Mouse (Mus musculus) adrenal gland, postnatal 4 days (tissue): ENCODE measurements around the gene Gprin1. TPM values are rescaled to one million over a fixed set of nuclear protein-coding genes. Genes with fewer than 3 reads are reported as not detected.

Source experiments
- total RNA-seq, 2 experiments: library from RNA; stranded (reverse); gene quantifications; 2 replicates each; pipeline ENCODE4 v1.2.3; 2021

Gene Gprin1
- total RNA-seq, 2 experiments from 2014 or later: 10.4 to 10.5 TPM

Other genes starting within 250 kb of the Gprin1 start
- 10 to 100 TPM; 11.7 to 12.5 TPM for gene Simc1, start 246.1 kb downstream of the Gprin1 start, total RNA-seq
- 10 to 100 TPM; 78.0 to 89.7 TPM for gene 4833439L19Rik, start 184.4 kb downstream of the Gprin1 start, total RNA-seq
- gene Arl10, start 174.9 kb downstream of the Gprin1 start, total RNA-seq: 10 to 100 TPM; 43.9 to 44.2 TPM
- gene Nop16, start 159.8 kb downstream of the Gprin1 start, total RNA-seq: 10 to 100 TPM; 40.0 to 41.7 TPM
- 100 to 1,000 TPM; 193 to 204 TPM for gene Higd2a, start 159.7 kb downstream of the Gprin1 start, total RNA-seq
- gene Cltb, start 138.5 kb downstream of the Gprin1 start, total RNA-seq: 10 to 100 TPM; 69.3 to 72.2 TPM
- 10 to 100 TPM; 74.5 to 81.4 TPM for gene Faf2, start 128.1 kb downstream of the Gprin1 start, total RNA-seq
- gene Rnf44, start 56.0 kb downstream of the Gprin1 start, total RNA-seq: 100 to 1,000 TPM; 134 to 137 TPM
- gene Cdhr2, start 48.4 kb downstream of the Gprin1 start, total RNA-seq: 1 to 10 TPM; 2.1 to 5.8 TPM
- 1 to 10 TPM; 3.9 to 4.7 TPM for gene Sncb, start 16.7 kb upstream of the Gprin1 start, total RNA-seq
- gene Eif4e1b, start 34.1 kb upstream of the Gprin1 start, total RNA-seq: not detected
- gene Tspan17, start 39.5 kb upstream of the Gprin1 start, total RNA-seq: 10 to 100 TPM; 33.0 to 38.4 TPM
- 10 to 100 TPM; 12.0 to 13.8 TPM for gene Unc5a, start 199.5 kb upstream of the Gprin1 start, total RNA-seq